Mouse (Mus musculus) spleen, adult 2 months (tissue): ENCODE data around the gene Acyp2.

Experiments used
- CTCF ChIP-seq: fragments of 200-500 bp; IDR thresholded peaks from 2 replicates; pipeline ENCODE4 v1.5.1; 2011; ENCODE audit warnings: mild to moderate bottlenecking, inconsistent platforms; ENCODE audit not compliant: insufficient read depth, insufficient read length, insufficient replicate concordance; ENCODE audit errors: extremely low read depth
- POLR2A ChIP-seq: fragments of 200-500 bp; IDR thresholded peaks from 2 replicates; pipeline ENCODE4 v1.6.1; 2011; ENCODE audit warnings: low read depth, low read length, inconsistent platforms

- no peak for TF ChIP-seq POLR2A
- TF ChIP-seq CTCF = no peak
These were observed 31.8 kb downstream of the Acyp2 start for GRCm38 (mm10) chr11:30617571-30618097.
